Mouse (Mus musculus): Measurements from ENCODE around the gene A430033K04Rik. TPM values are rescaled to one million over a fixed set of nuclear protein-coding genes. Genes with fewer than 3 reads are reported as not detected.

Gene A430033K04Rik
- polyA plus RNA-seq, 1 experiment from 2014 or later = 12.1 TPM

Small RNAs within 50 kb of the gene (microRNA-seq; reads per million reads assigned to microRNA genes)
- gene Gm24082 = not detected

Other genes starting within 250 kb of the A430033K04Rik start
- gene Zfp157, start 181.4 kb upstream of the A430033K04Rik start, polyA plus RNA-seq (2015; fragmentation: Nextera tagmentation; extraction: Ambion mirVana) = 30.4 and 31.3 TPM in 2 replicates
- gene 1700123K08Rik, start 58.1 kb upstream of the A430033K04Rik start, polyA plus RNA-seq (2015; fragmentation: Nextera tagmentation; extraction: Ambion mirVana) = not detected in 2 replicates
- 60.8 TPM in 2 replicates for gene Zfp68, start 3.1 kb upstream of the A430033K04Rik start, polyA plus RNA-seq (2015; fragmentation: Nextera tagmentation; extraction: Ambion mirVana)
- gene Fam20c, start 131.7 kb downstream of the A430033K04Rik start, polyA plus RNA-seq (2015; fragmentation: Nextera tagmentation; extraction: Ambion mirVana) = 11.8 and 11.9 TPM in 2 replicates
- not detected in 2 replicates for gene Gm5294, start 197.2 kb downstream of the A430033K04Rik start, polyA plus RNA-seq (2015; fragmentation: Nextera tagmentation; extraction: Ambion mirVana)